Comparison of ENCODE assay signal across 8 mouse cellular contexts in the genomic region with DNA sequence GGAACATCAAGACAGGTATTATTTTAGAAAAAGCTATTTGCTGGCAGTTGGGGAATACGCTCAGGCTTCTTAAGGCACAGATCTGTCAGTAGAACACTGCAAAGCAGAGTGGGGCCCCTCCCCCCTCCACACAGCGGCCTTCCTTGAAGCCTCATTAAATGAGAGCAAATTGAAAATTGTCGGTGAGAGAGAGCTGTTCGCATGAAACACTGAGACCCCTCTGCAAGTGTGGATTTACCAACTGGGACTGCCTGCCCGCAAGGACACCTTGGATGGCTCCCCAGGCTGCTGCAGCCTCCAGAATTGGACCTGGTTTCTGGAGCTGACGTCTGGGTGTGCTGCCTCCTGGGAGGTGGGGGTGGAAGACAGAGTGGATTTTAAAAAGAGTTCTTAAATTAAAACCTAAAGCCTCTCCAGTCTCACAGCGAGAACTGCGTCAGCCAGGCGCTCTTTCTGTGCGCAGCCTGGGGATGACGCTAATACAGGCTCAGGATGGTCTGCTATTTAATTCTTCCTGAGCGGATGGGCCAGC. TPM values are rescaled to one million over a fixed set of nuclear protein-coding genes. Genes with fewer than 3 reads are reported as not detected.
A peak's percentile ranks its signal among the peaks of the same experiment; 100 is the strongest.
DNase-seq lines count a peak whose midpoint lies in the region; ATAC-seq and TF ChIP-seq lines count a peak whose summit lies in the region.

No protein-coding gene starts in this region.

- H3K4me1 ChIP-seq in hindbrain, embryonic 13.5 days (replicated peaks) = peaks cover 38% of the 10 kb centered on the region
- peaks cover 46% of the 10 kb centered on the region for H3K4me1 ChIP-seq in limb, embryonic 12.5 days (replicated peaks)
- H3K4me1 ChIP-seq in thymus, adult 2 months (replicated peaks; ENCODE audit: control insufficient read depth, insufficient read depth, low read length) = no peaks in the 10 kb centered on the region

- peak overlapping the region; percentile 36; the same call in 1 of the 2 replicates for H3K9ac ChIP-seq in hindbrain, embryonic 13.5 days
- 0 out of 2 replicates have a peak overlapping the region, but pooled peaks have one; percentile 2 for H3K9ac ChIP-seq in limb, embryonic 12.5 days (replicated peaks)

- H3K27me3 ChIP-seq in hindbrain, embryonic 13.5 days = no peaks in the 10 kb centered on the region
- H3K27me3 ChIP-seq in limb, embryonic 12.5 days = no peaks in the 10 kb centered on the region; the same call in 1 of the 2 replicates
- no peaks in the 10 kb centered on the region for H3K27me3 ChIP-seq in thymus, adult 2 months (ENCODE audit: control insufficient read depth, insufficient read depth, low read length)

- ATAC-seq in hindbrain, embryonic 13.5 days (ENCODE audit: low FRiP score) = peak; percentile 78
- ATAC-seq in limb, embryonic 12.5 days (ENCODE audit: insufficient number of reproducible peaks, insufficient read depth, low FRiP score, low TSS enrichment, low read depth) = 0 out of 2 replicates have a peak, but pooled peaks have one; percentile 34
- no peak for ATAC-seq in CD4-positive, CD25-positive, alpha-beta regulatory T cell, adult 4 months

- H3K4me3 ChIP-seq in hindbrain, embryonic 13.5 days = peak overlapping the region; percentile 10; the same call in 1 of the 2 replicates
- H3K4me3 ChIP-seq in limb, embryonic 12.5 days (replicated peaks) = peak overlapping the region; percentile 0; the same call in 1 of the 2 replicates
- H3K4me3 ChIP-seq in thymus, adult 2 months (ENCODE audit: control insufficient read depth, insufficient read depth, low read length) = no peak overlapping the region

- H3K9me3 ChIP-seq in hindbrain, embryonic 13.5 days = no peaks in the 10 kb centered on the region
- no peaks in the 10 kb centered on the region for H3K9me3 ChIP-seq in limb, embryonic 12.5 days

- no peak for TF ChIP-seq CTCF in thymus, adult 2 months (IDR thresholded peaks at IDR 0.05; ENCODE audit: borderline replicate concordance, control insufficient read depth, extremely low read depth, insufficient read depth, low read length, poor library complexity)

- H3K36me3 ChIP-seq in hindbrain, embryonic 13.5 days = no peaks in the 10 kb centered on the region
- no peaks in the 10 kb centered on the region for H3K36me3 ChIP-seq in limb, embryonic 12.5 days
- H3K36me3 ChIP-seq in thymus, adult 2 months (ENCODE audit: control insufficient read depth, insufficient read depth, low read length) = no peaks in the 10 kb centered on the region

- WGBS in hindbrain, embryonic 13.5 days = 49% methylated on average over 12 of the region's 12 CpGs
- WGBS in limb, embryonic 12.5 days = 33% methylated on average over 12 of the region's 12 CpGs
- 94% methylated on average over 12 of the region's 12 CpGs for WGBS in thymus, adult 2 months

- peak overlapping the region; percentile 41 for H3K4me2 ChIP-seq in hindbrain, embryonic 13.5 days
- peak overlapping the region; percentile 43 for H3K4me2 ChIP-seq in limb, embryonic 12.5 days

- peak; percentile 8 for DNase-seq in MN1 (ENCODE audit: low spot score)
- peak; percentile 59 for DNase-seq in embryo, embryonic 11 days
- DNase-seq in thymus, adult 2 months = no peak
- no peak for DNase-seq in ovary, postnatal 14 days (ENCODE audit: low spot score)
- no peak for DNase-seq in cerebellum, adult 11 months

- H3K27ac ChIP-seq in hindbrain, embryonic 13.5 days = peak overlapping the region; percentile 89
- H3K27ac ChIP-seq in limb, embryonic 12.5 days = no peak overlapping the region
- H3K27ac ChIP-seq in thymus, adult 2 months (ENCODE audit: control insufficient read depth, insufficient read depth, low read length) = no peak overlapping the region

- no peak for TF ChIP-seq POLR2A in thymus, adult 2 months (IDR thresholded peaks at IDR 0.05; ENCODE audit: control insufficient read depth, extremely low read depth, insufficient read depth, low read length, poor library complexity)

RNA-seq across cellular contexts. Expression of a gene that starts 46.9 kb away (rescaled TPM):
- 178 and 186 TPM in 2 replicates for polyA plus RNA-seq in hindbrain, embryonic 13.5 days (2015; fragmentation: Nextera tagmentation; extraction: Ambion mirVana)
- 13.2 and 15.0 TPM in 2 replicates for polyA plus RNA-seq in limb, embryonic 12.5 days (2016; fragmentation: Nextera tagmentation; extraction: Ambion mirVana)
- polyA plus RNA-seq in thymus, adult 2 months (2012; rRNA removed) = 0.40 and 1.4 TPM in 2 replicates
- polyA plus RNA-seq in CD4-positive, CD25-positive, alpha-beta regulatory T cell, adult 4 months (2017; shearing (Covaris generic)) = 1 to 10 TPM; 2.0 to 2.1 TPM

Comparison
In these comparisons a context has a peak if more than half of its experiments do, and no peak if none do; other contexts are left out.
1. DNase-seq: peak in MN1 (single experiment) and embryo, embryonic 11 days (single experiment); none in thymus, adult 2 months (single experiment), ovary, postnatal 14 days (single experiment) and cerebellum, adult 11 months (single experiment).
2. RNA of a gene that starts 46.9 kb away (polyA plus RNA-seq): 178 to 186 TPM in hindbrain, embryonic 13.5 days; 13.2 to 15.0 TPM in limb, embryonic 12.5 days, 2.0 to 2.1 TPM in CD4-positive, CD25-positive, alpha-beta regulatory T cell, adult 4 months and 0.40 to 1.4 TPM in thymus, adult 2 months; every median in the first group is over 10 times any median in the second.